Mouse (Mus musculus) heart, postnatal 14 days (tissue): ENCODE measurements around the gene Gpatch2. TPM values are rescaled to one million over a fixed set of nuclear protein-coding genes. Genes with fewer than 3 reads are reported as not detected.

Experiments
- DNase-seq, 2 experiments: peaks; one replicate each; pipeline ENCODE4 v3.0.0; 2021 to 2022
- intact Hi-C: fragments of 180-260 bp; cut with DNase I; formaldehyde crosslinking; loops from one replicate; pipeline ENCODE4 v1.15.1; 2025
- total RNA-seq, 2 experiments: library from RNA; stranded (reverse); gene quantifications; 2 replicates each; pipeline ENCODE4 v1.2.3; 2021

Gpatch2 gene
- total RNA-seq, 2 experiments from 2014 or later, result 13.1 to 14.0 TPM

DNA sequence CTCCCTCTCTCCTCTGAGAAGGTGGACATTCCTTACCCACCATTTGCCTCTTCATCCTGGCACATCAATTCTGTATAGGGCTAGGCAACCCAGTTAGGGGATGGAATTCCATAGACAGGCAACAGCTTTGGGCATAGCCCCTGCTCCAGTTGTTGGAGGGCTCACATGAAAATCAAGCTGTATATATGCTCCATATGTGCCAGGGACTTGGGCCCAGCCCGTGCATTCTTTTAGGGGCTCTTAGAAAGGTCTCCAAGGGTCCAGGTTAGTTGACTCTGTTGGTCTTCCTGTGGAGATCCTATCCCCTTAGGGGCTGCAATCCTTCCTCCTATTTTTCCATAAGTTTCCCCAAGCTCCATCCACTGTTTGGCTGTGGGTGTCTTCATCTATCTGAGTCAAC is 80.4 kb downstream of the Gpatch2 start:
- intact Hi-C loops, result no loop called here
- DNase-seq, result no peak

DNA sequence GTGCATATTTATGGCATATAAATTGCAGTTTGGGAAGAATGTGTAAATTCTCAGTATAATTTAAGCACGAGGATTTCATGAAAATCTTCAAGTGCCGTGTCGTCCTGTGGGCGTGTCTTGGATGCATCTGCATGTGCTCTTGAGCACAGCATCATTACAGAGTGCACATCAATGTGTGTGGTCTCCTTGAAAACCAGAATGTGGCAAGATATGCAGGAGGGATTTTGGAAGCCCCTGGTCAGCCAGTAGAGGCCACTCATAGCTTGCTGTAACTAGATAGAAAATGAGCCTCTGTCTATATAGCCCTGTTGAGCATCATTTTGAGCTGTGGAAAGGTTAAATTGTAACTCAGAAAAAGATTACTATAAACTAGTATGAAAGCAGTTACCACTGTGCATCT is 83.9 kb downstream of the Gpatch2 start:
- intact Hi-C loops, result no loop called here
- DNase-seq, result no peak

DNA sequence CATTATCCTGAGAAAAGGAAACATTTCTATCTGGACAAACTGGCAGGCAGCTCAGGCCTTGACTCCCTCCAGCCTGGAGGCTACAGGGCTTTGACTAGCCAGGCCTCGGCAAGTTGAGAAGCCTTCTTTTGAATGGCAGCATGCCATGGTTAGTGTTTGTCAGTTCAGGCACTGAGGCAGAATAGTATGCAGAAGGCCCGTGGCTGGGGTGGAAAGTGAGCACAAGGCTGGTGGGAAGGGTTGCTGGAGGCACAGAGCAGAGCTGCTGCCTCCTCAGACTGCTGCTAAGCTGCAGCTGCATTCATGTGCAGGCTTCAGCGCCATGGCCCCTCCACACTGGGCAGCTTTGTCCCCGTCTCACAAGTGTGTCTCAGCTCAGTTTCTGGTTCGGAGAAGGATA is 85.3 kb downstream of the Gpatch2 start:
- intact Hi-C loops, result no loop called here
- DNase-seq, result no peak

DNA sequence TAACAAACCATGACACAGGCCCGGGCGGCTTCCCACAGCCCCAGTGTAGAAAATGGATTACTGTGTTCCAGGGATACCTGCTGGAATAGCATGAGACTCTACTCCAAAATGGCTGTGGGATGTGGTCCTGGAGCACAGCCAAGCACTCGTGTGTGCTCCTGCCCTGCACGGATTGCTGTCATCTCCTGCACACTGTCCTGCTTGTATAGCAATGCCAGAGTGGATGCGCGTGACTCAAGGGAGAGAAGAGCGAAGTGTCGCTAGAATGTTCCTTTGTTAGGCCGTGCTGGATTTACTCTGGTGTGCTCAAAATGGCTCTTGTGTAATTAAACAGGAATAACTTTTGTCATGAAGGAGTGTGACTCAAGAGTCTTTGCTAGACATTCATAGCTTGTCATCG is 87.9 kb downstream of the Gpatch2 start:
- DNase-seq, result no peak
- intact Hi-C loops, result no loop called here

DNA sequence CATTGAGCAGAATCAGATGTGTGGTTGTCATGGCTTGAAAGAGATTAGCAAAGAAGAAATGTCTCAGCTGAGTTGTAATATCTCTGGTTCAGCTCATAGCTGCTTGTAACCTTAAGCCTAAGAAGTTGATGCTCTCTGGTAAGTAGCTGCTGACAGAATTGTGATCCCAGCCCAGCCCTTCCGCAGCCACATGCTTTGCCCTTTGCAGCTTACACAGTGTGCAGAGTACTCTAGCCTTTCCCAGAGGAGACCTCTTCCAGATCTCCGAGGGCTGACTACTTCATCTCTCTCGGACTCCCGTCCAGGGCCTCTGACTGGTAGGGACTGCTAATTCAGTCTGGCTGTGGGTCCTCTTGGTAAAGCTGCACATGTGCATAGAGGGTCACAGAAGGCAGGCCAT is 92.0 kb downstream of the Gpatch2 start:
- DNase-seq, result no peak
- intact Hi-C loops, result no loop called here

DNA sequence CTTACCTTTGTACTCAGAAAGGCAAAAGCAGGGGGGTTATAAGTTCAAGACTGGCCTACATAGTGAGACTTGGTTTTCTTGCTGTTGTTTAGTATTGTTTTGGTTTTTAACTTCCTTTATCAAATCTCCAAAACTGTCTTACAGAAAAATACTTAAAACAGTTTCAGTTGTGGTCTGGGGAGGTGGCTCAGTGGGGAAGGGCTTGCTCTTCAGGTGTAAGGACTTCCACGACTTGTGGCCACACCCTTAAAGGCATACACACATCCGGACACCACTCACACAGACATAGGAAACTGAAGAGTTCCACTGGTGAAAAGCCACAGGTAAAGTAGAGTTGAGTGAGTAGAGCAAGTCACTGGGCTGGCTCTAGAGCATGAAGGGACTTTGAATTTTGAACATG is 93.2 kb downstream of the Gpatch2 start:
- intact Hi-C loops, result no loop called here

DNA sequence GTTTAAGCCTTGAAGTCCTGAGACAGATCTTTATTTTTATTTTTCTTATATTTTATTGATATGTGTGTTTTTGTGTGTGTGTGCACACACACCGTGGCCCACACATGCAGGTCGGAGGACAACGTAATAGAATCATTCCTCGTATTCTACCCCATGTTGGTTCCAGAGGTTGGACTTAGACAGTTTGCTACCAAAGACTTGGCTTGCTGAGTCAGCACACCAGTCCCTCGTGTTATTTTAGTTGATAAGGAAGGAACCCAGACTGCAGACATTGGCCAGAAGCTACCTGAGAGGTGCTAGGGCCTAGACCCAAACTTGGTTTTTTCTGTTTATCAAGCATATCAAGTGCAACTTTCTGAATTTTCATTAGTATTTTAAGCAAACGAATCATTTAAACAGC is 95.8 kb downstream of the Gpatch2 start:
- DNase-seq, result no peak
- intact Hi-C loops, result loop anchor here (10.0 kb wide), 1 partner anchor 176 kb away; no protein-coding TSS in a partner anchor

More for the DNA sequence above, 93.2 kb downstream of the Gpatch2 start:
- no peak for DNase-seq

DNA sequence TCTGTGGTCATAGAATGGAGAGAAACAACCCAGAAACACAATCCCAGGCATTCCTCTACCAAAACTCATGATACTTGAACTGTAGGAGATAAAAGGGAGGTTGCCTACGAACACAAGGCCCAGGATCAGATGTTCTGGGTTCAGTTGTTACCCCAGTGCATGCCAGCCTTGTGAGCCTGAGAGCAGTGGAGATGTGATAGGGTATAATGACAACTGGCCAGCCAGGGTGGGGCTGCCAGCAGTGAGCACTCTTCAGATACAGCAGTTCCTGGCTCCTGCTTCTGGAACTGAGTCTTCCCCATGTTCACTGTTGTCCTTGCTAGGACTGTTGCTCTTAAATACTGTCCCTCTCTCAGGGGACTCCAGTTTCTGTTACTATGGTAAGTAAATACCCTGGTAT is 98.0 kb downstream of the Gpatch2 start:
- intact Hi-C loops, result loop anchor here (10.0 kb wide), 1 partner anchor 179 kb away; no protein-coding TSS in a partner anchor
- peak in 1 of 2 experiments; percentile 13 for DNase-seq

DNA sequence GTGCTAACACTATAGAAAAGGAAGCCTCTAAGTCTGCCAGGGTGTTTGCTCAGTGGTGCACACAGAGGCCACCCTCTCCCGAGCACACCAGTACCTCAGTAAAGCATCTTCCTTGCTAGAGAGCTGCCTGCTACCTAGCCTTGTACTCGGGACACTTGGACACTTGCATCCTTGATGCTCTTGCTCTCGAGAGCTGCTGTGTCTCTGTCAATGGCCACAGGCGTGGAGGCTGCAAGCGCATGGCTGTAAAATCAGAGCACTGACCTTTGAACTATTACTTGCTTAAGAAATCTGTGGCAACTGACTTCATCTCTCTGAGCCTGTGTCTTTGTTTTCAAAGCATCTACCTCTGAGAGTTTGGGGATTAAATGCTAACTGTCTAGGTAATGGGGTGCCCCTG is 98.5 kb downstream of the Gpatch2 start:
- no peak for DNase-seq
- intact Hi-C loops, result loop anchor here (10.0 kb wide), 1 partner anchor 179 kb away; no protein-coding TSS in a partner anchor

DNA sequence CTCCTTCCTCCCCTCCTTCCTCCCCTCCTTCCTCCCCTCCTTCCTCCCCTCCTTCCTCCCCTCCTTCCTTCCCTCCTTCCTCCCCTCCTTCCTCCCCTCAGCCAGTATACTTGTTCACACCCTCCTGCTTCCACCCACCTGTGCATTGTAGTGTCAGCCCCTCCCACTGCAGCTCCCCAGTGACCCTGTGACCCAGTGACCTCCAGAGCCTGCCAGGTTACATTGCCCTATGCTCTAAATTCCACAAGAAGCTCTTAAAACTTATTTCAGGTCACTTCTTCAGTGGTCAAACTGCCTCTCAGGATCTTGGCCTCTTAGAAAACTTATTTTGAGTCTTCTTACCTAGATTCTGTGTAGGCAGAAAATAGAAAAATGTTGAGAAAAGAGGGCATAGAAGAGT is 99.2 kb downstream of the Gpatch2 start:
- no peak for DNase-seq
- intact Hi-C loops, result loop anchor here (10.0 kb wide), 1 partner anchor 180 kb away; no protein-coding TSS in a partner anchor

DNA sequence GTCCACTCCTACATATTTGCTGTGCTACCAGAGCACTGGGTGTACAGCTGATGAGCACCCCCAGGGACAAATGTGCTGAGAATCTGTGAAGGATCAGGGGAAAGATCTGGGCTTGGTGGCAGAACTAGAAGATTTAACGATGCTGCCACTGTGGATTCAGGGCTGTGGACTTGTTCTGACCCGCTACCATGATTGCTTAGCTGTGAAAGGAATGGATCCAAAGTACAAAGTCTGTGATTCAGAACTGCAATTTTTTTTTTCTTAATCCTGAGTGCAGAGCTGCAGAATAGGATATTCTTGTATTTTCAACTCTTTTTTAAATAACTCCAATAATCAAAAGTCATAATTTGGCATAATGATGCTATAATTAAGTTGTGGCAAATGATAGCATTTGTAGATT is 100.5 kb downstream of the Gpatch2 start:
- intact Hi-C loops, result loop anchor here (10.0 kb wide), 1 partner anchor 181 kb away; no protein-coding TSS in a partner anchor
- no peak for DNase-seq

DNA sequence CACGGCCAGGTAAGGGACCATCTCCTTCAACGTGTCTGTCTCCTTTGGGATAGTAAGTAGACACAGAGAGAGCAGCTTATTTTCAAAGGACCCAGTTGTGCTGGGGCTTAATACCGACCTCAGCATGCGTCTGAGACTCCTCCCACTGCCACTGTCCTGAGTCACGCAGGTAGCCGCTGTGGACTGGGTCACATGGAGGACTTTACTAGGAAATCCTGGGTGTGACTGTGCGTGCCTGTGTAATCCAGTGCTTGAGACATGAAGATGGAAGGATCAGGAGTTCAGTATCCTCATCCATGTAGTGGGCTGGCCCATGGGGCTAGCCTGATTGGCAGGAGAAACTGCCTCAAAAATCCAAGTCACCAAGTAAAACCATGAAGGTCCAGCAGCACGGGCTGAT is 101.2 kb downstream of the Gpatch2 start:
- intact Hi-C loops, result loop anchor here (10.0 kb wide), 1 partner anchor 182 kb away; no protein-coding TSS in a partner anchor
- DNase-seq, result no peak

DNA sequence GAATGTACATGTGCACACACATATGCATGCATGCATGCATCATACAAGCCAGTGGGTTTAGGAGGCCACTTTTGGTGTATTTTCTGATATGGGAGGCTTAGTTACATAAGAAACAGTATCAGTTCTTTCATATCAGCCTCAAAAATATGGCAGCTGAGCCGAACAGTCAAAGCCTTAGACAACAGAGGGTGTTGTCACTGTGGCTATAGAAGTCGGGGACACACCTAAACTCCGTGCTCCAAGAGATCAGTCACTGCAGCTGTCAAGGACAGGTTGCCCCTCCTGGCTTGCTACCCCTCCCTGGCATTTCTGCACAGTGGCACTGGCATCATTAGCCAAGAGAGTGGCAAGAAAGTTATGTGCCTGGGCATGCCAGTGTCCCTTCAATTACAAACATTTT is 106.5 kb downstream of the Gpatch2 start:
- no peak for DNase-seq
- intact Hi-C loops, result no loop called here

DNA sequence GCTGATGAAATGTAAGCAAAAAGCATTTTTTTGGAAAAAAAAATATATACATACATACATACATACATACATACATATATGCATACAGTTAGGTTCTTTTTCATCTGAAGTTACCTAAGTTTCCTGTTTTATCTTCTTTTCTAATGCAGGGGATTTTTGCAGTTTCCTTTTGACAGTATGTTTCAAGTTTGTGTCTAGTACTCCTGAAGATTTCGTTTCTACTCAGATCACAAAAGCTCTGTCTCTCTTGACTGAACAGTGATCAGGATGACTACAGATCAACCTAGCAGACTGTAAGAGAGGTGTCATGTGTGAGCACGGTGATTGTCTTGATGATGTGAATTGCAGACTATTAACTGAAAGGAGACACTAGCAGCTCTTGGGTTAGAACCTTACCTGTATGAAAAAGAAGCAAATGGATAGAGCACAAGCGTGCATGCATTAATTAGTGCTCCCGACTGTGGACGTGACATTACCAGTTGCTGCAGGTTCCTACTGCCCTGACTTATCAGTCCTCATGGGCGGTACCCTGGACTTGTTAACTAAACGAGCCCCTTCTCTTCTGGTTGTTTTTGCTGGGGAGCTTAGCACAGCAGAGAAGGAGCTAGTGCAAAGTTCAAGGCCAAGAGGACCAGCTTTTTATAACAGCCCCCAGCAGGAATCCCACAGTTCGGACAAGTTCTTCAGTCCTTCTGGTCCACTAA is 107.3 kb downstream of the Gpatch2 start:
- intact Hi-C loops, result no loop called here
- DNase-seq, result no peak

DNA sequence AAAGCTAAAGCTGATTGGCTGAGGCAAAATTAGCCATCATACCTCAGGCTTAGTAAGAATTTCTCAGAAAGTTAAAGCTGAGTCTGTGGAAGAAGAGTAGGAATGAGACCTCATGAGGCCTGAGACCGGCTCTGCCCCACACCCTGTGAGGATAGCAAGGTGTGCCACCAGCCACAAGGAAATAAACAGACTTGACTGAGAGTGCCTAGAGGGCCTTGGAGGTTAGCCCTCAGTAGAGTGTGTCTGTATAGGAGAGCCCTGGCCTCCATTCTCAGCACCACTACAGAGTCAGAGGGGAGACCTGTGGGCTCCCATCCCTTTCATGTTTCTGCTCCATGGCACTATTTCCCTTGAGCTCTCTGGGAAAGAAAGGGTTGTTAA is 107.9 kb downstream of the Gpatch2 start:
- DNase-seq, result no peak
- intact Hi-C loops, result no loop called here

DNA sequence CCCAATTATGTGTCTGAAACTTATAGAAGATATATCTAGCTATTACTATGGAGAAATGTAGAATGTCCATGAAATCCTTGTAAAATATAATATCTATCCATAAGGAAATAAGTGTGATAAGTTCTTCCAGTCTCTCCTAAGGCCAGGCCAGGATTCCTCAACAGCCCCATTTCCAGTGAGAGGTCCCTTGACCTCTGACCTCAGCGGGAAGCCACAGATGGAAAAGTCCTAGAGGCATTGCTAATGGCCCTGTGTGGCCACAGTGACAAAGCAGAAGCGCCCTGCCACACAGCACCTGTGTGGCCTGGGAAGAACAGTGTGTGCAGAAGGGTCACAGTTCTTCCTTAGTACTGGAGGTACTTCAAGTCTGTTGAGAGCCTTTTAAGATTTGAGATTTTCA is 127.2 kb downstream of the Gpatch2 start:
- no peak for DNase-seq
- intact Hi-C loops, result no loop called here

DNA sequence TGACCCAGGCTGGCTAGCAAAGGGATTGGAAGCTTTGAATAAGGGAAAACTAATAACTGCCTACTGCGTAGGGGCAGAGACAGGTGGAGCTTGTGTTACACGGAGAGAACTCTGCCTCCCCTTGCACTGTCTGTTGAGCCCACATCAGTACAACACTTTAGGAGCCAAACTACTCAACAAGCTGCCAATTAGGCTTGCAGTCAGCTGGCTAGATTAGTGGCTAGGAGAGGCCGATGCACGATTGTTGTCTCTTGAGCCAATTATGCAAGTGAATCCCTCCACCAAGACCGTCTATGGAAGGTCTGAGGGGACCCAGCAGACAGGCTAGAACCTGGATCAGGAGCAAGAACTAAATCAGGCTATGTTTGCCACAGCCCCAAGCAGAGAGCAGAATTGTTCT is 129.8 kb downstream of the Gpatch2 start:
- intact Hi-C loops, result no loop called here
- DNase-seq, result no peak

DNA sequence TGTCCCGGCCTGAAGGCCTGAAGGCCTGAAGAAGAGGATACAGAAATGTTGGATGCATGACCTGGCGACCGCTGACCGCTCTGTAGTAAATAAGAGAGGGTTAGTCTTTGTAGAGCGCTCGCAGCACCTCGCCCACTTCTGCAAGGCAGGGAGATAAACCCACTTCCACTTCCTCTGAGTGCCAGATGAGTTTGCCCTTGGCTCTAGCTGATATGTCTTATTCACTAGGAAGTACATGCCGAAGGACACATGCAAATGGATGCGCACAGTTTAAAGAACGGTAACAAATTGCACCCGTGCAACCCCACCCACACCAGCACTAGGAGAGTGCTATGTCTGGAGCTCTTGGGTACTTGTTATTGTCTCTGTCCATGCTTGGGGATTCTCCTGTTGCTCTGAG is 131.6 kb downstream of the Gpatch2 start:
- no peak for DNase-seq
- intact Hi-C loops, result no loop called here

DNA sequence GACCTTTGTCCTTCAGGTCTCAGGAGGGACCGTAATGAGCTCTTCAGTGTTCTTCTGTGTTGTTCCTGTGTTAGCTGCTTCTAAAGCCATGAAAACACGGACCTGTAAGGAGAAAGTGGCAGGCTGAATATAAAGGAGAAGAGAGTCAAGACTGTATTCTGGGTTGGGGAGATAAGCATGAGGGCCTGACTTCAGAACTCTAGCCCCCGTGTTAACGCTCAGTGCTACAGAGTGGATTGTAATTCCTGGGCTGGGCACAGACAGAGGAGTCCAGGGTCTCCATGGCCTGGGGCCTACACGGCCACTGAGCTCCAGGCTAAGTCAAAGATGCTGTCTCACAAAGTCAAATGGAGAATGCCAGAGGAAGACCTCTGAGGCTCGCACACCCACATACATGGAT is 132.3 kb downstream of the Gpatch2 start:
- intact Hi-C loops, result no loop called here
- DNase-seq, result no peak

DNA sequence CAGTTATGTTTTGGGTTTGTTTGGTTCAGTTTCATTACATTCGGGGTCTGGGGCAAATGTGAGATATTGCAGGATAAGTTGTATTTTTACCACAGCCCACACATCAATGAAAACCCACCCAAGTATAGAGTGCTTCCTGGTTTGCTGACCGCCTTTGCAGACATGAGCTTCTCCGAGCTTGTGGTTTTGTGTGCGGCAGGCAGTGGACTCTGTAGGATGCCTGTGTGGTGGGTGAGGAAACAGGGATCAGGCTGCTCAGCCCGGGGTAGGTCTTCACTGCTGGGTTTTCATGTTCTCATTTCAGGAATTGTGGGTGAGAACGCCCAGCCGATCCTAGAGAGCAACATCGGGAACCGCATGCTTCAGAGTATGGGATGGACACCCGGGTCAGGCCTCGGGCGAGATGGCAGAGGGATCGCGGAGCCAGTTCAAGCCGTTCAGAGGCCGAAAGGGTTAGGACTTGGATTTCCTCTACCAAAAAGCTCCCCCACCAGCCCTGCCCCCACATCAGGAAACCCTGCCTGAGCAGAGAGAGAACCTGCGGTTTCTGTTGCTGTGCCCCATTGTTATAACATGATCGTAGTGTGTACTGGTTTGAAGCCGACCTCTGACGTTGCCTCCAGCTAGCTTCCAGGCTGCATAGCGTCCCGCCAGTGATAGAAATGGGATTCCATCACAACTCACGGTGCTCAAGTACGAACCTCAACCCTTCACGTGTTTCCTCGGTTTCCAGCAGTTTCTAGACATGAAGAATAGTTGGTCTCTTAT is 132.9 kb downstream of the Gpatch2 start:
- no peak for DNase-seq
- intact Hi-C loops, result no loop called here

DNA sequence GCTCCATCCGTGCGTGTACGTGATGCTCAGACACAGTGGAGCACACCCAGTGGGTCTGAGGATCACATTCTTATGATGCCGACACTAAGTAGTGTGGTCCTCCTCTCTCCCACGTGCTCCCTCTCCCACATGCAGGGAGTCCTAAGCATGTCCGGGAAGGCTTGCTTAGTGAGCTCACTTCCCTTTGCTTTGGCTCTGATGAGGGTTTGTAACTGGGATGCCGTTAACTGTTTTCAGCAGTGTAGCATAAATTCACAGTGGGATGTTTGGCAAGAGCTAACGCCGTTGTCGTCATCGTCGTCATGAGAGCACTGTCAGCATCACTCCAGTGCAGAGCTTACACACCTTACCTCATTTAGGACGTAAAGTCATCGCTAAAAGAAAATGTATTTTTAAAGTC is 133.6 kb downstream of the Gpatch2 start:
- DNase-seq, result no peak
- intact Hi-C loops, result no loop called here

DNA sequence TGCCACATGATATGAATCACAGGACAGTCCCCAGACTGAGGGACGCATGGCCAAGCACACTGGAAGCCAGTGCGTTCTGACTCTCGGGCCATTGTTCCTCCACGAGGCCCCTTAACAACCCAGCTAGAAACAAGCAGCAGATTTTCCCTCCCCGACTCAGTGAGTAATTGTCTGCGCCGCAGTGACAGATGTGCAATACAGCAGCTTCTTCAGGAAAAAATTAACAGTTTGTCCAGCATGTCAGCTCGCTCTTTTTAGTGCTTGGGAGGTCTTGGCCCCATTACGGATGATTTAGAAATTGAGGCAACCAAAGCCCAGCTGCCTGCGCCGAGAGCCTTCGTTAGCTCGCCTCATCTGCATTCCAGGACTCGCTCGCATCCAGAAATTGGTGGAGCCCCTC is 140.9 kb downstream of the Gpatch2 start:
- intact Hi-C loops, result no loop called here

More for the DNA sequence above, 140.9 kb downstream of the Gpatch2 start:
- no peak for DNase-seq
